Mouse (Mus musculus): ENCODE measurements around the gene M6pr.
A peak's percentile ranks its signal among the peaks of the same experiment; 100 is the strongest.

GRCm38 (mm10) chr6:122342125-122342524 is 33.6 kb downstream of the M6pr start:
- TF ChIP-seq ZC3H11A (IDR thresholded peaks at IDR 0.05; ENCODE audit: borderline replicate concordance, low read depth, low read length) (no peak), CHD2 (IDR thresholded peaks at IDR 0.05; ENCODE audit: low read depth, low read length) (peak; percentile 78), ZNF384 (IDR thresholded peaks at IDR 0.05; ENCODE audit: low read depth, low read length) (no peak)

Data from ES-E14 (cell line).